ENCODE assay signal across 9 mouse cellular contexts in the genomic region with DNA sequence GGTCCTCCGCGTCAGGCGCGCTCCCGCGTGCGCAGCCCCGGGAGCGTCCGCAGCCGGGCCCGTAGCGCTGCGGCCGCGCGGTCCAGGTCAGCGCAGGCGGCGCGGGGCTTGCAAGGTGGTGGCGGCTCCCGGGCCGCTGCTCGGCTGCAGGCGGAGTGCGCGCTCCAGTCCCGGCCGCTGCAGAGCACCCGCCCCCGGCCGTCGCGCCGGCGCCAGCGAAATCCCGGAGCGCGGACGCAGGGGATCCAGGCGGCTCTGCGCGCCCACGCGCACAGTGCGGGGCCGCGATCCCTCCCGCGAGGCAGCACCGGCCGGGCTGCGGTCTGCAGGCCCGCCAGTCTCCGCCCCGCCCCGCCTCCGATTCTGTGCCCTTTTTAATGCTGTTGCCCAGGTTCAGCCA. TPM values are rescaled to one million over a fixed set of nuclear protein-coding genes. Genes with fewer than 3 reads are reported as not detected.
A peak's percentile ranks its signal among the peaks of the same experiment; 100 is the strongest.
DNase-seq lines count a peak whose midpoint lies in the region; ATAC-seq and TF ChIP-seq lines count a peak whose summit lies in the region.
"Had no signal": no experiment of that assay in that cellular context is flagged by ENCODE, and none has a peak within 500 bp of the region (broad histone marks: within the 10 kb centered on the region; RNA-seq: fewer than 3 reads in every experiment).

Prickle1 (minus strand) TSS at position 146 of the 400 bp plus-strand sequence.

- ATAC-seq in embryonic facial prominence, embryonic 14.5 days (ENCODE audit: low read depth): peak; percentile 92
- peak; percentile 85 for ATAC-seq in limb, embryonic 15.5 days (ENCODE audit: insufficient number of reproducible peaks, low FRiP score, low TSS enrichment, low read depth)
- peak; percentile 93 for ATAC-seq in midbrain, postnatal 0 days (ENCODE audit: low FRiP score)

- H3K4me3 ChIP-seq in bone marrow, adult 2 months (replicated peaks; ENCODE audit: control insufficient read depth, low read depth, low read length): peak within 1 kb of the TSS; percentile 55
- peak within 1 kb of the TSS; percentile 89 for H3K4me3 ChIP-seq in embryonic facial prominence, embryonic 14.5 days (ENCODE audit: low read depth, low read length)
- H3K4me3 ChIP-seq in limb, embryonic 15.5 days: peak within 1 kb of the TSS; percentile 94
- H3K4me3 ChIP-seq in midbrain, postnatal 0 days (ENCODE audit: low read depth, low read length): peak within 1 kb of the TSS; percentile 55

- TF ChIP-seq POLR2A in bone marrow, adult 2 months (IDR thresholded peaks at IDR 0.05; ENCODE audit: borderline replicate concordance, control insufficient read depth, low read depth, low read length): no peak

- H3K9me3 ChIP-seq in embryonic facial prominence, embryonic 14.5 days (ENCODE audit: control insufficient read depth, low read length): no peaks in the 10 kb centered on the region
- H3K9me3 ChIP-seq in limb, embryonic 15.5 days: no peaks in the 10 kb centered on the region
- no peaks in the 10 kb centered on the region for H3K9me3 ChIP-seq in midbrain, postnatal 0 days (ENCODE audit: low read length)

- H3K9ac ChIP-seq in embryonic facial prominence, embryonic 14.5 days (ENCODE audit: low read depth, low read length): peak within 1 kb of the TSS; percentile 97
- H3K9ac ChIP-seq in limb, embryonic 15.5 days: peak within 1 kb of the TSS; percentile 95
- peak within 1 kb of the TSS; percentile 90 for H3K9ac ChIP-seq in midbrain, postnatal 0 days (replicated peaks; ENCODE audit: low read length, poor library complexity, severe bottlenecking)

- DNase-seq in 3T3-L1 (ENCODE audit: low read depth, low spot score): peak; percentile 74
- peak; percentile 93 for DNase-seq in embryonic facial prominence, embryonic 14.5 days (ENCODE audit: low spot score)
- peak; percentile 81 to 88 for DNase-seq in heart, adult 9 months (ENCODE audit: low spot score in 2 of 2)
- DNase-seq in kidney, adult 9 months: peak; percentile 79
- peak; percentile 91 for DNase-seq in midbrain, postnatal 0 days (ENCODE audit: low spot score)
- DNase-seq in spleen, postnatal 36 days (ENCODE audit: low spot score in 2 of 2): peak; percentile 43 to 55

- H3K27ac ChIP-seq in bone marrow, adult 2 months (ENCODE audit: control insufficient read depth, insufficient read depth, low read depth, low read length, poor library complexity): peak within 1 kb of the TSS; percentile 61; the same call in 1 of the 2 replicates
- H3K27ac ChIP-seq in embryonic facial prominence, embryonic 14.5 days (replicated peaks; ENCODE audit: low read depth, low read length): peak within 1 kb of the TSS; percentile 96
- H3K27ac ChIP-seq in limb, embryonic 15.5 days: peak within 1 kb of the TSS; percentile 98
- peak within 1 kb of the TSS; percentile 71 for H3K27ac ChIP-seq in midbrain, postnatal 0 days (ENCODE audit: low read depth, low read length)

- H3K27me3 ChIP-seq in embryonic facial prominence, embryonic 14.5 days (replicated peaks; ENCODE audit: control insufficient read depth, insufficient read depth, low read length): no peaks in the 10 kb centered on the region
- H3K27me3 ChIP-seq in limb, embryonic 15.5 days: no peaks in the 10 kb centered on the region
- no peaks in the 10 kb centered on the region for H3K27me3 ChIP-seq in midbrain, postnatal 0 days (ENCODE audit: insufficient read depth, low read length)

- no peak for TF ChIP-seq CTCF in bone marrow, adult 2 months (IDR thresholded peaks at IDR 0.05; ENCODE audit: control insufficient read depth, insufficient read depth, low read length)
- TF ChIP-seq CTCF in midbrain, postnatal 0 days (IDR thresholded peaks at IDR 0.05): no peak

- WGBS in bone marrow, adult 2 months: under 1% methylated on average over 60 of the region's 60 CpGs
- WGBS in embryonic facial prominence, embryonic 14.5 days: 0% methylated on average over 22 of the region's 60 CpGs
- under 1% methylated on average over 58 of the region's 60 CpGs for WGBS in limb, embryonic 15.5 days
- WGBS in midbrain, postnatal 0 days: under 1% methylated on average over 55 of the region's 60 CpGs

- H3K4me1 ChIP-seq in bone marrow, adult 2 months (ENCODE audit: control insufficient read depth, insufficient read depth, low read length): peaks cover 1% of the 10 kb centered on the region
- peaks cover 30% of the 10 kb centered on the region for H3K4me1 ChIP-seq in embryonic facial prominence, embryonic 14.5 days (ENCODE audit: control insufficient read depth, insufficient read depth, low read length)
- peaks cover 35% of the 10 kb centered on the region for H3K4me1 ChIP-seq in limb, embryonic 15.5 days
- peaks cover 9% of the 10 kb centered on the region; the same call in 1 of the 2 replicates for H3K4me1 ChIP-seq in midbrain, postnatal 0 days (ENCODE audit: insufficient read depth, low read length)

- no peaks in the 10 kb centered on the region for H3K36me3 ChIP-seq in embryonic facial prominence, embryonic 14.5 days (ENCODE audit: control insufficient read depth, insufficient read depth, low read length)
- no peaks in the 10 kb centered on the region for H3K36me3 ChIP-seq in limb, embryonic 15.5 days
- no peaks in the 10 kb centered on the region for H3K36me3 ChIP-seq in midbrain, postnatal 0 days (ENCODE audit: insufficient read depth, low read length)

- H3K4me2 ChIP-seq in embryonic facial prominence, embryonic 14.5 days (ENCODE audit: low read depth, low read length): peak within 1 kb of the TSS; percentile 87
- peak within 1 kb of the TSS; percentile 86 for H3K4me2 ChIP-seq in limb, embryonic 15.5 days
- peak within 1 kb of the TSS; percentile 88 for H3K4me2 ChIP-seq in midbrain, postnatal 0 days (ENCODE audit: low read depth, low read length, poor library complexity, severe bottlenecking)

RNA-seq across cellular contexts. Expression of gene Prickle1, which starts in this region (rescaled TPM):
- polyA plus RNA-seq in bone marrow, adult 2 months (2011; ENCODE audit: insufficient read depth, insufficient read length, low replicate concordance, missing spikeins): 2.1 and 4.0 TPM in 2 replicates
- 35.7 and 43.5 TPM in 2 replicates for polyA plus RNA-seq in embryonic facial prominence, embryonic 14.5 days (2014; fragmentation: Nextera tagmentation; extraction: Ambion mirVana)
- 39.9 and 42.0 TPM in 2 replicates for polyA plus RNA-seq in limb, embryonic 15.5 days (2015; fragmentation: Nextera tagmentation; extraction: Ambion mirVana)
- 14.6 and 16.3 TPM in 2 replicates for total RNA-seq in midbrain, postnatal 0 days (2014; rRNA removed)
- polyA plus RNA-seq in midbrain, postnatal 0 days (2015; fragmentation: Nextera tagmentation; extraction: Ambion mirVana): 13.7 and 14.5 TPM in 2 replicates
- total RNA-seq: MEL had no signal

Comparison
In these comparisons a context has a peak if more than half of its experiments do, and no peak if none do; other contexts are left out.
1. Peak in every context shown above with its lines: DNase-seq, ATAC-seq, H3K4me3 ChIP-seq and H3K27ac ChIP-seq.